Mouse (Mus musculus): ENCODE measurements around the gene Phlda3.

DNA sequence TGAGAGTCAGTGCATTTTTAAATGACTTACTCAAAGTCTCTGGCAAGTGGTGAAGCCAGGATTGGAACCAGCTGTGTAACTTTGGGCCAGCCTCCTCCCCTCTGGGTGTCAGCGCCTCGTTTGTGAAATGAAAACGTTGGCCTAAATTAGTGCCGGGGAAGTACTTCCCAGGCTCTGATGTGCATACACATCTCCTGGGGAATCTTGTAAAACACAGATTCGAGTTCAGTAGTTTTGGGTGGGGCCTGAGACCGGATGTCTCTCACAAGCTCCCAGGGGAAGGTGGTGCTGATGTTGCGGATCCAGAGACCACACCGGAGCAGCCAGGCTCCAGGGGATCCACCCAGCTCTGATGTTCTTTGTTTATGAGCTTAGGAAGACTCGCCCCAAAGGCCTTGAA, 10.6 kb upstream of the Phlda3 start:
- no peak for TF ChIP-seq CTCF (conservative IDR thresholded peaks at IDR 0.05; ENCODE audit: low read length)
- TF ChIP-seq POU5F1 (IDR thresholded peaks at IDR 0.05; ENCODE audit: borderline replicate concordance, low read length): no peak
- TF ChIP-seq NANOG (IDR thresholded peaks at IDR 0.05; ENCODE audit: borderline replicate concordance, low read length): no peak
